Mouse (Mus musculus) spleen, postnatal 36 days (tissue): ENCODE data around the gene Gna12.

Source experiments
- DNase-seq, 2 experiments: peaks; one replicate each; pipeline ENCODE4 v3.0.0; 2022; ENCODE audit warnings: low spot score in 2 of 2, mixed read lengths in 1 of 2

Gna12 gene

GRCm38 (mm10) chr5:140830314-140831063, at the start of gene Gna12:
TSS of gene Gna12 (minus strand) at chr5:140830431.
- DNase-seq = peak; percentile 98 to 99

GRCm38 (mm10) chr5:140878644-140879043, 48.4 kb upstream of the Gna12 start:
- DNase-seq = no peak

- no peak for DNase-seq
Measured at GRCm38 (mm10) chr5:140873736-140874307, 43.6 kb upstream of the Gna12 start.

DNA sequence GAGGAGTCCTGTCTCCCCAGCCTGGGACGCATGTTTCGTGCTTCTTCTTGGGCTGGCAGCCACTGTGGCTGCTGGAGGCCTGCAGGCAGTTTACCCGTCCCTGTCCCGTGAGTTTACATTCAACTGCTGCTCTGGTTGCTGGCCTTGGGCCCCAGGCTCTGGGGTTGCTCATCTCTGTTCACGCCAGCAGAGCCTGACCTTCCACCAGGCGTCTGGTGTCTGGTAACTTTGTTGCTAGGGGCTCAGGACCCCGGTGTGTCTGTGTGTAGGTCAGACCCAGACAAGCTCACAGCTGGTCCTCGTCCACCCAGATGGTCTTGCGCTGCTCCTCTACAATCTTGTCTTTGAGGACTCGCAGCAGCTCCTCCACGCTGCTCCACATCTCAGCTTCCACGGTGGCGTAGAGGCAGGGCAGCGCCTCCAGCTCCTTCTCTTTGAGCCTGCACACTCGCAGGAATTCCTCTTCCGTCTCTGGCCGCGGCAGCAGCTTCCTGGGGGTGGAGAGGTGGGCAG, 42.9 kb upstream of the Gna12 start:
- no peak for DNase-seq

DNA sequence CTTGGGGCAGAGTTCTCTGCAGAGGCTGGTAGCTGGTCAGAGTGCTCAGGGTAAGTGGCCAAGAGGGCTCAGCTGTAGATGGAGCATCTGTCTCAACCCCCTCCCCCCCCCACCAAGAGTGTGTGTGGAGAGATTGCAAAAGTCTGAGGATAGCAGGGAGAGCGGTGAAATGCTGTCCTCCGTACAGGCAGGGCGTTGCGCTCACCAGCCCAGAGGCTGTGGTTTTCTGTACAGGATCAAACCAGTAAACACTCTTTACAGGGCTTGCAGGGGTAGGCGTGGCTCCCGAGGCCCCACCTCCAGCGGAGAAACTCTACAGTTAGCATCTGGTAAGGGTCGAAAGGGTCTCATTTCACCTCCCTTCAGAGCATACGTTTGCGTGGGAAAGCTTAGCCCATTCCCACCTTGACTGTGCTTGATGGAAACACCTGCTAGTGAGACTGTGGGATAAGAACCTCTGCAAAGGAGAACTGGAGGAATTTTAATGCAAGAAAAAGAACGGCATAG, 42.4 kb upstream of the Gna12 start:
- DNase-seq = peak; percentile 45 to 51

DNA sequence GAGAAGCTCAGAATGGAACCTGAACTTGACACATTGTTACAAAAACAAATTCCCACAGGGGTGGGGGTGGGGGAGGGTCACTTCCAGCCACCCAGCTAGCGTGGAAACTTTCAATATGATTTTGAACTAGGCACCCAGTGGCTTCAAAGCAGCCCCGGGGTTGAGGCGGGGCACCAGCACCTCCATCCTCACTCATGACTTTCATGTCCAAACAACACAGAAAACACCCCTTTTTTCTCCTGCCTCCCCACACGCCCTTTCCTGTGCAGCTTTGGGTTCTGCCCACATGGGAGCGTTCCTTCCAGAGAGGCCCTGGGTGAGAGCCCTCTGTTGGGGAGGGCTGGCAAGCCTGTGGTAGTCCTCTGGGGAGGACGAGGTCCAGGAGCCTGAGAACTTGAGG, 41.0 kb upstream of the Gna12 start:
- peak; percentile 41 to 51 for DNase-seq

DNA sequence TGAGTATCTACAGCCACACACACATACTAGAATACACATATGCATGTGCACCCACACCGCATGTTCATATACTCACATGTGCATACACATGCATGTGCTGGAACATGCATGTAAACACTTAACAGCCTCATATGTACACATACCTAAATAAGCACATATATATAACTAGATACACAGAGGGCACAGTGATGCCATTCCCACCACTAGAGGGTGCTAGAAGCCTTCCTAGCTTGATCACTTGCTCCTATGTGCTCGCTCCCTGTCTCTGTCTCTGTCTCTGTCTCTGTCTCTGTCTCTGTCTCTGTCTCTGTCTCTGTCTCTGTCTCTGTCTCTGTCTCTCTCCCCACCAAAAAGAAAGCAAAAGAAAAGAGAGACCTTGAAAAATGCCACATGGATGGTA, 38.8 kb upstream of the Gna12 start:
- DNase-seq = peak; percentile 57 to 64

GRCm38 (mm10) chr5:140859730-140860129, 29.5 kb upstream of the Gna12 start:
- DNase-seq = no peak

GRCm38 (mm10) chr5:140858335-140858734, 28.1 kb upstream of the Gna12 start:
- DNase-seq = no peak

- DNase-seq = no peak
Measured at GRCm38 (mm10) chr5:140857432-140858154, 27.4 kb upstream of the Gna12 start.

DNA sequence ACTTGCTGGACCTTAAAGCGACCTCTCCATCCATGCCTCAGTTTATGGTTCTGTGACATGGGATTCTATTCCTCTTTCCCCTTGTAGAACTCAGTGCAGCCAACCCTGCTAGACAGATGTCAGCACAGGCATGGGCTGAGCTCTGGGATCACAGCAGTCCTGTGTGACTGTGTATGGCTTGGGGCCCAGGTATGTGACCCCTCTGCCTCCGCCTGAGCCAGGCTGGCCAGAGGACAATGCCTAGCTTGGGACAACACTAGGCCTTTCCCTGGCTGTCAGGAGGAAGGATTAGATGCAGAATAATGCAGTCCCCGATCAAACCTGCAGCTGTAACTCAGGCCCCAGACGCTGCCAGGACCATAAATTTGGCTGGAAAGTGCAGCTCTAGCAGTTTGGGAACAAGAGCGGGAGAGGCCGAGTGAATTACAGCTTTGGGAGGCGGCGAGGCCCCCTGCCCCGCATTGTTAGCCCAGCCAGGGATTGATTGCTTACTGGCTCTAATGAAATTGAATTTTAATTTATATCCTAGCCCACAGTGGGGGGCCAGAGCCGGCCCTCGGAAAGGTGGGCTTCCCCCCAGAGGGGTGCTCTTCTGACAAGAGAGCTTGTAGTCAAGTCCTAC, 25.8 kb upstream of the Gna12 start:
- DNase-seq = no peak

- DNase-seq = no peak
Measured at GRCm38 (mm10) chr5:140854700-140855099, 24.5 kb upstream of the Gna12 start.

DNA sequence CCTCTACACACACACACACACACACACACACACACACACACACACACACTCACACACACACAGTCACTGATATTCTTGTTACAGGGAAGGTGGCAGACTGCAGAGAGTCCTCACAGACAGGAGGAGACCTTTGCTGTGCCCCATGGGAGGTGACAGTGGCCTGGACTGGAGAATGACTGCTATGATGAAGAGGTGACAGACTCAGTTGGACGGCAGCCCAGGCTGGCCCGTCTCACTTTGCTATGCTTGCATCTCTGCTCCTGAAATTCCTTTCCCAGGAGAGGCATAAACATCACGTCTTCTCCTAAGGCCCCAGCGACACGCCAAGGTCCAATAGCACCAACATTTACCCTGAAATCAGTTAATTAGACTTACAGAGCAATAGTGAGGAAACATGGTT, 23.5 kb upstream of the Gna12 start:
- DNase-seq = no peak

DNA sequence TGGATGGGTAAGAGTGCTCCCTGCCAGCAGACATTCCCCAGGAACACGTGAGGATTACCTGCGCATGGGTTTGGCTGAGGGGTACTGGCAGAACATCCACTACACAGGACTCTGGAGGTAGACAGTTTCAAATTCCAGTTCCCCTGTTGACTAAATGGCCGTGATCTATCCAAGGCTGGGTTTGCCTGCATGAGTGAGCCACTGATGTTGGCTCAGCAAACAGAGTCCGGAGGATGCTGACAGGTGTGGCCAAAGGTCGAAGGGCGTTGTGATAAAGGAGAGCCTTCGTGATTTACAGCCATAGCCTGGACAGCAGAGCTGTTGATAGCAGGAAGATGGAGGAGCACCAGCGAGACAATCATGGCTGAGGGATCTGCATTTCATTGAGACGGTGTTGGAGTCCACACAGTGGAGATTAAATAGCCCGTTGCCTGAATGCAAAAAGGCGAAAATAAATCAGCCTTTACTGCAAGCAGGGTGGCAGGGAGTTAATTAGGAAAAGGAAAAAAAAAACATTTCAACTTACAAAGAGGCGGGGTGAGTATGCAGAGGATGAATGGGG, 22.3 kb upstream of the Gna12 start:
- no peak for DNase-seq

DNA sequence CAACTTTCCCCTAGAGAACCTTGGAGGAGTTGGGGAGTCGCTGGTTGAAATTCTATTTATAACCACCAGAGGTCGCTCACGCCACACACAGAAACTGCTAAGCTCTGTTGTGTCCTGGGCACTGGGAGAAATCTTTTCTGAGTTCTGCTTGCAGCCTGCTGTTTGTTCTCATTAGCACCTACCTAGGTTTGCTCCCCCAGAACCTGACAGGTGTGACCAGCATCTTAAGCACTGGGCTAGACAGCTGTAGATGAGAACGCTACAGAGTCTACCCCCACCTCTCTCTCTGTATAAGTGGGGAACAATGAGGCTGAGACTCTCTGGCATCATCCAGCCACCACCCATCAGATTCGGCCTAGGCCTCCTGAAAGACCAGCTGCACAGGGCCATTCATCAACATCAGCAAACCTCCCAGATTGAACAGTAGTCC, 17.1 kb upstream of the Gna12 start:
- peak in 1 of 2 experiments; percentile 22 for DNase-seq

DNA sequence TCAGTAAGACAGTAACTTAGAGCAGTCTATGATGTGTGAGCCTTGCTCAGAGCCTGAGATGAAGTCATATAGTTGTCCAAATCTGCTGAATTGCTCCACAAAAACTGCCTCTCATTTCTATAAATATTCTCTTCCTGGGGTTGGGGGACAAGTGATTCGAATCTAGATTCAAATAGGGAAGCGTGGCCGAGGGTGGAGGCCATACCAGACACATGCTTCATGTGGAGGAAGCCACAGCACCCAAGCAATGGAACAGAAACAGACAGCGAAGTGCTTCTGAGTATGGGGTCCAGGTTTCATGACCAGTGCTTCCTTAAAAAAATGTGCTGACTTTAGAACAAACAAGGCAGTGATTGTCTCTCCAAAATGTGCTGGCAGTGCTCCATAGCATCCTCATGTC, 11.7 kb upstream of the Gna12 start:
- peak in 1 of 2 experiments; percentile 19 for DNase-seq

- no peak for DNase-seq
Measured at GRCm38 (mm10) chr5:140831064-140831431, 817 bp upstream of the Gna12 start.

DNA sequence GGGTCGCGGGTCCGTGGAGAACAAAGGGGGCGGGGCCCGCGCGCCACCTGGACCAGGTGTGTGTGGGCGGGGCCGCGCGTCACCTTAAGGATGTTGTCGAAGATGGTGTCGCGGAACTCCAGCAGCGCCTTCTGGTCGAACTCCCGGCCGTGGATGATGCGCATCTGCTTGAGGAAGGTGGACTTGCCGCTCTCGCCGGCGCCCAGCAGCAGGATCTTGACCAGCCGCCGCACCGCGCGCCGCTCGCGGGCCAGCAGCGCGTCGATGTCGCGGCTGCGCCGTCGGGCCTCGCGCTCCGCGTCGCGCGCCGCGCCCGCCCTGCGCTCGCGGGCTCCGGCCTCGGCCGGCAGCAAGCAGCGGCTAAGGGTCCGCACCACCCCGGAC, 328 bp downstream of the Gna12 start:
- DNase-seq = peak; percentile 16 to 53

DNA sequence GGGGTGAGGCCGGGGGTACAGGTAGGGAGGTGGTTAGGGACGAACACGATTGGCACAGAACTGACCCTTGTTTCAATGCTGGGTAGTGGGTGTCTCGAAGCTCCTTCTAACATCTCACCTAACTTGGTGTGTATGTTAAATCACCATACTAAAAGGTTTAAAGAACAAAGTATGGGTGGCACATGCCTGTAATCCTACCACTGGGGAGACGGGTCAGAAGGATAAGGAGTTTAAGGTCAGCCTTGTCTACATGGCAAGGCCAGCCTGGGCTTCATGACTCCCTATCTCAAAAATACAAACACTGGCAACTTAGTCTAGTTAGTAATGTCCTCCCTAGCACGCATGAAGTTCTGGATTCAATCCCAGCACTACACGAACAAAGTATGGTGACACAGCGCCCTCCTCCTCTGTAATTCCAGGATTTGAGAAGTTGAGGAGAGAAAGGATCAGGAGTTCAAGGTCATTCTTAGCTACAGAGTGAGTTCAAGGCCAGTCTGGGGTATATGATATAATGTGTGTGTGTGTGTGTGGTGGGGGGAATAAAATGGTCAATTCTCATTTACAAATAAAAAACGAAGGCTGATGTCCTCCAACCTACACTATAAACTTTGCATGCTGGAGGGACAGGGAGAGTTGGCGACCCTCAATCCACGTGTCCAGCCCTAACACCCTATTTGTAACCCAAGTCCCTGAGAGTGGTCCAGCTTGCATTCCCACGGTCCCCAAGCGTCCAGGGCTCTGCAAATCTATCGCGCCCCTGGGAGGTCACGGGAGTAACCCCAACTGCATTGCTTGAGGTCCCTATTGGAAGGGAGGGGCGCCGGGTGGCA, 935 bp downstream of the Gna12 start:
- DNase-seq = no peak

GRCm38 (mm10) chr5:140828363-140828762, 1.9 kb downstream of the Gna12 start:
- no peak for DNase-seq

DNA sequence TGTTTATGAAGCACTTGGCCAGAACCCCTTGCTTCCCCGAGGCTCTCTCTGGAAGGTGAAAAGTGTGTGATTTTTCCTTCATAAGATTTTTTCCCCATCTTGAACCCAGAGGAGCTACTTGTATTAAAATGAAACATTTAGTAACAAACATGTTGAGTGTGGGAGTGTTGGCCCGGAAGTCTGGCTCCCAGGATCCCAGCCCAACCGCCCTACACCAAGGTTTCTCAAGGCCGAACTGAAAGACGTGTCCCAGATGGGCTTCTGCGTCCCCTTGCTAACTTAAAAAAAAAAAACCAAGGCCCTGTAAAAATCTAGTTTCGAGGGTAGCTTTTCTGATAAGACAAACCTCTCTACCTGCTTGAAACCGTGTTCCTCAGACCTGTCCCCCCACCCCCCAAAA, 2.3 kb downstream of the Gna12 start:
- DNase-seq = no peak
